Mouse (Mus musculus): ENCODE data around the gene Gmip.

- TF ChIP-seq MAFK (IDR thresholded peaks at IDR 0.05; ENCODE audit: insufficient replicate concordance, low read length) (no peak), USF1 (IDR thresholded peaks at IDR 0.05; ENCODE audit: low read depth, low read length) (no peak), PAX5 (IDR thresholded peaks at IDR 0.05; ENCODE audit: low read length) (no peak), MAZ (IDR thresholded peaks at IDR 0.05; ENCODE audit: low read depth, low read length) (no peak), CTCF (conservative IDR thresholded peaks at IDR 0.05 in 1 of 2, IDR thresholded peaks at IDR 0.05 in 1 of 2; ENCODE audit: low read depth in 2 of 2, low read length in 2 of 2) (no peak), POLR2A (IDR thresholded peaks at IDR 0.05; ENCODE audit: low read depth, low read length) (no peak), MXI1 (IDR thresholded peaks at IDR 0.05; ENCODE audit: low read depth, low read length) (no peak), POLR2AphosphoS2 (IDR thresholded peaks at IDR 0.05; ENCODE audit: low read depth, low read length) (no peak), TBP (conservative IDR thresholded peaks at IDR 0.05; ENCODE audit: low read depth, low read length) (no peak), MAX (IDR thresholded peaks at IDR 0.05; ENCODE audit: low read length) (no peak)
Observed at GRCm38 (mm10) chr8:69794096-69794495, 14.4 kb upstream of the Gmip start.
